Mouse (Mus musculus) megakaryocyte, embryonic 14.5 days (primary cell): ENCODE data around the gene Cdc34b. TPM values are rescaled to one million over a fixed set of nuclear protein-coding genes. Genes with fewer than 3 reads are reported as not detected.
"Not testable (repeated sequence)": the region's sequence is repeated elsewhere in the genome, so short reads cannot be mapped to it uniquely, and the experiment has no call there.

ENCODE experiments used
- H3K27me3 ChIP-seq: replicated peaks from 2 replicates; pipeline ENCODE3; 2012; ENCODE audit warnings: inconsistent platforms
- H3K36me3 ChIP-seq: replicated peaks from 2 replicates; pipeline ENCODE3; 2012; ENCODE audit warnings: low read length, inconsistent platforms, mixed read lengths
- H3K4me1 ChIP-seq: 2 replicates; pipeline ENCODE4 v1.6.1; 2012; ENCODE audit warnings: inconsistent platforms
- H3K4me3 ChIP-seq: replicated peaks from 2 replicates; pipeline ENCODE3; 2012; ENCODE audit warnings: moderate library complexity, mild to moderate bottlenecking, inconsistent platforms
- H3K9me3 ChIP-seq: 2 replicates; pipeline ENCODE4 v1.6.1; 2012; ENCODE audit warnings: inconsistent platforms
- FLI1 ChIP-seq: IDR thresholded peaks from 2 replicates; pipeline ENCODE4 v1.6.1; 2012; ENCODE audit warnings: low read length, inconsistent platforms, mixed read lengths
- GATA1 ChIP-seq: IDR thresholded peaks from 3 replicates; pipeline ENCODE4 v1.6.1; 2012; ENCODE audit warnings: mixed read lengths, low read length, inconsistent platforms, borderline replicate concordance
- polyA plus RNA-seq: library from polyadenylated mRNA; stranded (reverse); fragments of >175 nt; gene quantifications from 2 replicates; pipeline ENCODE4 v1.2.3, GENCODE M21; 2012; ENCODE audit warnings: low replicate concordance; ENCODE audit not compliant: insufficient read depth

Cdc34b gene
- polyA plus RNA-seq: not detected in 2 replicates

- peaks cover 20% of the 10 kb centered on the region for H3K9me3 ChIP-seq
- H3K36me3 ChIP-seq: no peaks in the 10 kb centered on the region
- H3K4me3 ChIP-seq: no peak within 1 kb of the TSS
- TF ChIP-seq GATA1 (no peak), FLI1 (no peak)
- no peaks in the 10 kb centered on the region for H3K4me1 ChIP-seq
- H3K27me3 ChIP-seq: peaks cover 37% of the 10 kb centered on the region
Measured at GRCm38 (mm10) chr11:94741732-94742272, at the start of gene Cdc34b. Gene Cdc34b (plus strand): TSS chr11:94741782.

GRCm38 (mm10) chr11:94692502-94692901, 49.1 kb upstream of the Cdc34b start:
- H3K4me1 ChIP-seq: peaks cover 15% of the 10 kb centered on the region
- H3K36me3 ChIP-seq, H3K4me3 ChIP-seq, H3K9me3 ChIP-seq: not testable (repeated sequence)
- peaks cover 14% of the 10 kb centered on the region for H3K27me3 ChIP-seq

DNA sequence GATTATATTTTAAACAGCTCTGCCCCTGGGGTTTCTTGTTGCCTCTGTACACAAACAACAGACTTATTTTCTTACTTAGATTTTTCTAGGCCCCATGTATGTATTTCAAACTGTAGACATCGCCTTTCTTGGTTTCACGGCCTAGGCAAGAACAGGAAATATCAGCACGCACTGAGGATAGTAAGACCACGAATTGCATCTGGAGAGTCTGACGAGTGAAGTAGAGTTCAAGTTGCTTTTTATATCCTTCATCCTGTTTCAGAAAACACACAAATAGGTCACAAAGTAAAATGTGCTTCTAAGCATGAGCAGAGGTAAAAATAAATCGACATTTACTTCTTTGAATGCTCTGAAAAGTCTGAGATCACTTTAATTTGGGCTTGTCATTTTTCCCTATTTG, 46.1 kb upstream of the Cdc34b start:
- peaks cover 14% of the 10 kb centered on the region; the same call in 1 of the 2 replicates for H3K4me1 ChIP-seq
- H3K36me3 ChIP-seq: no peaks in the 10 kb centered on the region
- H3K27me3 ChIP-seq: peaks cover 11% of the 10 kb centered on the region
- TF ChIP-seq GATA1: no peak
- no peak for TF ChIP-seq FLI1
- H3K4me3 ChIP-seq: no peak overlapping the region
- H3K9me3 ChIP-seq: peaks cover 6% of the 10 kb centered on the region

DNA sequence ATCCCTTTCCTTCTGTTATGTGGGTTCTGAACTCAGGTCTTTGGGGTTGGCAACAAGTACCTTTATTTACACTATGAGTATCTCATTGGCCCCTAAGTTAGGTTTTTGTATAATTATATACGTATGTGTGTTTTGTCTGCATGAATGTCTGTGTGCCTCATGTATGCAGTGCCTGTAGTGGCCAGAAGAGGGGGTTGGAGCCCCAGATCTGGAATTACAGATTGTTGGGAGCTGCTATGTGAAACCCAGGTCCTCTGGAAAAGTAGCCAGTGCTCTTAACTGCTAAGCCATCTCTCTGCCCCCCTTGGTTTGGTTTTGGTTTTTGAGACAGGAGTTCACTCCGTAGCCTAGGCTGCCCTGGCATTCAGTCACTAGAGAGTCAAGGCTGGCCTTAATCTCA, 44.4 kb upstream of the Cdc34b start:
- no peak for TF ChIP-seq GATA1
- TF ChIP-seq FLI1: no peak
- H3K9me3 ChIP-seq: peaks cover 6% of the 10 kb centered on the region
- H3K36me3 ChIP-seq: no peaks in the 10 kb centered on the region
- H3K4me1 ChIP-seq: peaks cover 14% of the 10 kb centered on the region; the same call in 1 of the 2 replicates
- H3K4me3 ChIP-seq: no peak overlapping the region
- peaks cover 22% of the 10 kb centered on the region for H3K27me3 ChIP-seq

DNA sequence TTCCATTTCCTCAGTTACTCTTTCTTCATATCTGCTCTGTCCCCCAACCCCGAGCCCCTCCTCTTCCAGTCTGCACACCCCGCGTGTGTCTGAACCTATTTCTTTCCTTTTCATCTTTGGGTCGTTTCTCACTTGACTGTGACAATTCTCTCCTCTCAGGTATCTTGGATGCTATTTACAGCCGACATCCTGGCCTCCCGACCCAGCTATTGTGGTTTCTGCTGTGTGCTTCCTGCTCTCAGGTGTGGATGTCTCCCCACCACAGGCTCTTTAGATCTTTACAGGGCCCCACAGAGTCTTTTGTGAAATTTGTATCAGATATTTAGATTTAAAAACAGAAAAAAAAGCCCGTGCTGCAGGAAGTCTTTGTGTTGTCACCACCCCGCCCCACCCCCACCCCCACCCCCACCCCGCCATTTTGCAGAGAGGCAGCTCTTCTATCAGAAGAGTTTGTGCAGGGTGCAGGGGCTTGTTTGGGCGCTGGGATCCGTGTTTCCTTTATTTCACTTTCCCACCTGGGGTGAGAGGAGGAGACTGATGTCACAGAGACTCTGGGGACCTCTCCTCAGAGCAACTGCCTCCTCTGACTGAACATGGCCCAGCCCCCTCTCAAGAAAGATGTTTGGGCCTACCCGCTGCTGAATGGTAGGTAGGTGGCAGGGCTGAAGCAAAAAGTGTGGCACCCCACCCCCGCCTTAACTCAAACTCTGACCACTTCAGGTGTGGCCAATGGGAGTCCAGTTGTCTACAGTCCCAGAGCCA, 43.7 kb upstream of the Cdc34b start:
- Histone ChIP-seq H3K4me1 (peaks cover 14% of the 10 kb centered on the region; the same call in 1 of the 2 replicates), H3K36me3 (no peaks in the 10 kb centered on the region), H3K4me3 (no peak overlapping the region), H3K27me3 (peaks cover 25% of the 10 kb centered on the region), H3K9me3 (peaks cover 6% of the 10 kb centered on the region)
- TF ChIP-seq GATA1: no peak
- no peak for TF ChIP-seq FLI1

DNA sequence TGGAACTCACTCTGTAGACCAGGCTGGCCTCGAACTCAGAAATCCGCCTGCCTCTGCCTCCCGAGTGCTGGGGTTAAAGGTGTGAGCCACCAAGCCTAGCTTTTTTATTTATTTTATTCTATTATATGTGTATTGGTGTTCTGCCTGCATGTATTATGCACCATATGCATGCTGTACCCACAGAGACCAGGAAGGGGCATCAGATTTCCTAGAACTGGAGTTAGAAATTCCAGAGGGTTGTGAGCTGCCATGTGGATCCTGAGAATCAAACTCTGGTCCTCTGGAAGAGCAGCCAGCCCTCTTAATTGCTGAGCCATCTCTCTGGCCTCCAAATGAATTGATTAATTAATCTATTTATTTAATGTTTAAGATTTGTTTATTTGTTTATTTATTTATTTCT, 42.2 kb upstream of the Cdc34b start:
- Histone ChIP-seq H3K9me3 (peaks cover 7% of the 10 kb centered on the region), H3K36me3 (no peaks in the 10 kb centered on the region)

GRCm38 (mm10) chr11:94701401-94702215, 40.0 kb upstream of the Cdc34b start:
- Histone ChIP-seq H3K9me3 (peaks cover 23% of the 10 kb centered on the region), H3K4me3 (no peak overlapping the region), H3K27me3 (peaks cover 29% of the 10 kb centered on the region), H3K4me1 (peaks cover 3% of the 10 kb centered on the region; the same call in 1 of the 2 replicates), H3K36me3 (no peaks in the 10 kb centered on the region)
- TF ChIP-seq GATA1 (no peak), FLI1 (no peak)

More for the DNA sequence above, 42.2 kb upstream of the Cdc34b start:
- TF ChIP-seq GATA1 (no peak), FLI1 (no peak)
- peaks cover 26% of the 10 kb centered on the region for H3K27me3 ChIP-seq
- H3K4me3 ChIP-seq: no peak overlapping the region
- H3K4me1 ChIP-seq: peaks cover 14% of the 10 kb centered on the region; the same call in 1 of the 2 replicates

DNA sequence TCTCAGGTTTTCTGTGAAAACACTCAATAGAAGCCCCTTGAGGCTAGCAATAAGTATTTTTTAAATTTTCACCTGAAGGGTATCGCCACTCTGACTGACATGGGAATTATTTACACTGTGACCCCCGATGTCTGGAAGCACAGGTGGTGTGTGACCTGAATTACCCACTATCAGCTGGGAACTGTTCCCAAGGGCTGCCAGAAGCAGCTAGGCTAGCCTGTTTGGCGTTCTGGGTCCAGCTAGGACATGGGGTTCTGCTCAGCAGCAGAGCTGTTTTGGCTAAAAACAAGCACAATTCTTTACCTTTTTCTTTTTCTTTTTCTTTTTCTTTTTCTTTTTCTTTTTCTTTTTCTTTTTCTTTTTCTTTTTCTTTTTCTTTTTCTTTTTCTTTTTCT, 39.4 kb upstream of the Cdc34b start:
- Histone ChIP-seq H3K36me3 (no peaks in the 10 kb centered on the region), H3K4me3 (no peak overlapping the region), H3K4me1 (peaks cover 3% of the 10 kb centered on the region; the same call in 1 of the 2 replicates), H3K9me3 (peaks cover 23% of the 10 kb centered on the region), H3K27me3 (peaks cover 27% of the 10 kb centered on the region)
- TF ChIP-seq GATA1 (no peak), FLI1 (no peak)

GRCm38 (mm10) chr11:94704020-94704419, 37.6 kb upstream of the Cdc34b start:
- no peaks in the 10 kb centered on the region for H3K36me3 ChIP-seq
- peaks cover 32% of the 10 kb centered on the region for H3K9me3 ChIP-seq
- peaks cover 38% of the 10 kb centered on the region for H3K27me3 ChIP-seq
- H3K4me3 ChIP-seq: no peak overlapping the region
- TF ChIP-seq FLI1 (no peak), GATA1 (no peak)
- H3K4me1 ChIP-seq: peaks cover 3% of the 10 kb centered on the region; the same call in 1 of the 2 replicates
